Mouse (Mus musculus): ENCODE measurements around the gene Setd2. TPM values are rescaled to one million over a fixed set of nuclear protein-coding genes. Genes with fewer than 3 reads are reported as not detected.

Setd2 gene
- polyA plus RNA-seq, 1 experiment from 2014 or later, result 11.4 TPM

DNA sequence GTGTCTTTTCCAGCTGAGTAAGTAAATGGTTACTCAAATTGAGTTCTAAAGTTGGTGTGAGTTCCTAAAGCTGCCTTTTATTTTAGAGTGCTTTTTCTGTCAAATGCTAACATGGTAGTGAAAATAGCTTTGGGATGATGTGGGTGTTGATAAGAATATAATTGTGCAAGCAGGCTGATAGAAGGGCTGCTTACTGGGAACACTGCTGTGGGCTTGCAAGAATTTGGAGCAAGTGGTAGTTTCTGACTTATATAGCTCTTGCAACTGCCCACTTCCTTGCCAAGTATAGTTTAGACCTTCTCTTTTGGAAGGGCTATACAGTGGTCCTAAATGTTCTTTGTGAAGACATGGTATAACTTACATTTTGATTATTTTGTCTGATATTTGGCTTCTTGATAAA is 6.1 kb downstream of the Setd2 start:
- Histone ChIP-seq H3K4me1 (replicated peaks) (peaks cover 64% of the 10 kb centered on the region), H3K9me3 (replicated peaks) (no peaks in the 10 kb centered on the region), H3K27ac (no peak overlapping the region), H3K36me3 (peaks cover 2% of the 10 kb centered on the region; the same call in 1 of the 2 replicates), H3K4me2 (no peak overlapping the region), H3K9ac (no peak overlapping the region), H3K27me3 (no peaks in the 10 kb centered on the region), H3K4me3 (replicated peaks) (no peak overlapping the region)
- no peak for DNase-seq
- no peak for ATAC-seq (ENCODE audit: low read depth)

GRCm38 (mm10) chr9:110541988-110542387 is 9.6 kb downstream of the Setd2 start:
- Histone ChIP-seq H3K4me2 (no peak overlapping the region), H3K9me3 (replicated peaks) (no peaks in the 10 kb centered on the region), H3K9ac (no peak overlapping the region), H3K36me3 (peaks cover 5% of the 10 kb centered on the region), H3K27me3 (no peaks in the 10 kb centered on the region), H3K4me3 (replicated peaks) (no peak overlapping the region), H3K4me1 (replicated peaks) (peaks cover 33% of the 10 kb centered on the region), H3K27ac (no peak overlapping the region)
- 67% methylated on average over 4 of the region's 4 CpGs for WGBS (ENCODE audit: insufficient replicate concordance)
- DNase-seq (no peak), ATAC-seq (ENCODE audit: low read depth) (no peak)

DNA sequence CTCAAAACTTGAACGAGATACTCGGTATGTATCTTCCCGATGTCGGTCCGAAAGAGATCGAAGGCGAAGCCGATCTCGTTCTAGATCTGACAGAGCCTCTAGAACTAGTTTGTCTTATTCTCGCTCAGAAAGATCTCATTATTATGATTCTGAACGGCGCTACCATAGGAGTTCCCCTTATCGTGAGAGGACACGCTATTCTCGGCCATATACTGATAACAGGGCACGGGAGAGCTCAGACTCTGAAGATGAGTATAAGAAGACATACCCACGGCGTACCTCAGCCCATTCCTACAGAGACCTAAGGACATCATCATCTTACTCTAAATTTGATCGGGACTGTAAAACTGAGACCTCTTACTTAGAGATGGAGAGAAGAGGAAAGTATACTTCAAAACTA is 15.9 kb downstream of the Setd2 start:
- H3K9ac ChIP-seq, result no peak overlapping the region
- no peak overlapping the region for H3K4me3 ChIP-seq (replicated peaks)
- WGBS (ENCODE audit: insufficient replicate concordance), result 78% methylated on average over 19 of the region's 19 CpGs
- H3K27ac ChIP-seq, result no peak overlapping the region
- peaks cover 6% of the 10 kb centered on the region for H3K4me1 ChIP-seq (replicated peaks)
- H3K4me2 ChIP-seq, result no peak overlapping the region
- no peaks in the 10 kb centered on the region for H3K27me3 ChIP-seq
- ATAC-seq (ENCODE audit: low read depth) (peak; percentile 76), DNase-seq (no peak)
- H3K9me3 ChIP-seq (replicated peaks), result no peaks in the 10 kb centered on the region
- peaks cover 60% of the 10 kb centered on the region for H3K36me3 ChIP-seq

- no peak overlapping the region for H3K4me2 ChIP-seq
- H3K9ac ChIP-seq, result no peak overlapping the region
- H3K36me3 ChIP-seq, result peaks cover 77% of the 10 kb centered on the region
- no peak for ATAC-seq (ENCODE audit: low read depth)
- DNase-seq, result no peak
- no peaks in the 10 kb centered on the region for H3K4me1 ChIP-seq (replicated peaks)
- H3K27me3 ChIP-seq, result no peaks in the 10 kb centered on the region
- no peaks in the 10 kb centered on the region for H3K9me3 ChIP-seq (replicated peaks)
- no peak overlapping the region for H3K4me3 ChIP-seq (replicated peaks)
- H3K27ac ChIP-seq, result no peak overlapping the region
These were observed 35.9 kb downstream of the Setd2 start for GRCm38 (mm10) chr9:110568309-110568708.

GRCm38 (mm10) chr9:110582161-110582560 is 49.8 kb downstream of the Setd2 start:
- Histone ChIP-seq H3K4me1 (replicated peaks) (peaks cover 4% of the 10 kb centered on the region), H3K27ac (no peak overlapping the region), H3K27me3 (no peaks in the 10 kb centered on the region), H3K4me3 (replicated peaks) (no peak overlapping the region), H3K4me2 (no peak overlapping the region), H3K9me3 (replicated peaks) (no peaks in the 10 kb centered on the region), H3K9ac (no peak overlapping the region), H3K36me3 (peaks cover 46% of the 10 kb centered on the region)
- DNase-seq (no peak), ATAC-seq (ENCODE audit: low read depth) (no peak)
- 74% methylated on average over 2 of the region's 2 CpGs for WGBS (ENCODE audit: insufficient replicate concordance)

DNA sequence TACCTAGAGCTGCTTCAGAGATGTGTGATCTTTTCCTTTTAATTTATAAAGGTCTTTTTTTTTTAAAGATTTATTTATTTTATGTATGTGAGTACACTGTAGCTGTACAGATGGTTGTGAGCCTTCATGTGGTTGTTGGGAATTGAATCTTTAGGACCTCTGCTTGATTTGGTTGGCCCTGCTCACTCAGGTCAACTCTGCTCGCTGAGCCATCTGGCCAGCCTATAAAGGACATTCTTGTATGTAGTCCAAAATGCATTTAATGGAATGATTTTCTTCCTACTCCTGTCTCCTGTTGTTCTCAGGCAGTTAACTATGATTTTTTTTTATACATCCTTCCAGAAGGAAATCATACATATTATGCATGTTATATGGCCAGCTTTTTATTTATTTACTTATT is 51.1 kb downstream of the Setd2 start:
- H3K9me3 ChIP-seq (replicated peaks), result no peaks in the 10 kb centered on the region
- no peak overlapping the region for H3K27ac ChIP-seq
- WGBS (ENCODE audit: insufficient replicate concordance), result 89% methylated on average over 1 of the region's 1 CpGs
- no peak for ATAC-seq (ENCODE audit: low read depth)
- no peak for DNase-seq
- no peak overlapping the region for H3K4me2 ChIP-seq
- H3K27me3 ChIP-seq, result no peaks in the 10 kb centered on the region
- H3K36me3 ChIP-seq, result peaks cover 40% of the 10 kb centered on the region
- peaks cover 4% of the 10 kb centered on the region for H3K4me1 ChIP-seq (replicated peaks)
- H3K9ac ChIP-seq, result no peak overlapping the region
- no peak overlapping the region for H3K4me3 ChIP-seq (replicated peaks)

- H3K27me3 ChIP-seq, result no peaks in the 10 kb centered on the region
- WGBS (ENCODE audit: insufficient replicate concordance), result 82% methylated on average over 3 of the region's 3 CpGs
- H3K9ac ChIP-seq, result no peak overlapping the region
These were observed 79.1 kb downstream of the Setd2 start for GRCm38 (mm10) chr9:110611471-110611870.

DNA sequence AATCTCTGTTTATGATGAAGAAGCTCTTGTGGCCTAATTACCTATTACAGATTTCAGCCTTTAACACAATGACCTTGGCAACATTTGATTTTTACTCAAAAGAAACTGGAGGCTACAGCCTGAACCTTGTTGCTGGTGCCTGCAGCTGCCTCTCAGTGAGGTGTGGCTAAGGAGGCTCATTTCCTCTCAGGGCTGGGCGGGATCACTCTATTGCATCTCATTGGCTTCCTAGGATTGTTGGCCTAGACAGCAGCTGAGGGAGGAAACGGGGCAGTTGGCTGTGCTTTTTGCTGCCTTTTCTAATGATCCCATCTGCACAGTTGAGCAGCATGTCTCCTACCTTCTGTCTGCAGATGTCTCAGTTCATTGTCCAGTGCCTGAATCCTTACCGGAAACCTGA is 84.7 kb downstream of the Setd2 start:
- DNase-seq, result no peak

More at GRCm38 (mm10) chr9:110611471-110611870, 79.1 kb downstream of the Setd2 start:
- H3K4me3 ChIP-seq (replicated peaks), result no peak overlapping the region
- ATAC-seq (ENCODE audit: low read depth) (no peak), DNase-seq (no peak)
- no peak overlapping the region for H3K4me2 ChIP-seq
- peaks cover 68% of the 10 kb centered on the region for H3K36me3 ChIP-seq
- no peak overlapping the region for H3K27ac ChIP-seq
- peaks cover 8% of the 10 kb centered on the region for H3K4me1 ChIP-seq (replicated peaks)
- no peaks in the 10 kb centered on the region for H3K9me3 ChIP-seq (replicated peaks)

GRCm38 (mm10) chr9:110620180-110620579 is 87.8 kb downstream of the Setd2 start:
- H3K9me3 ChIP-seq (replicated peaks), result no peaks in the 10 kb centered on the region
- no peaks in the 10 kb centered on the region for H3K27me3 ChIP-seq
- H3K27ac ChIP-seq, result no peak overlapping the region
- no peak overlapping the region for H3K9ac ChIP-seq
- DNase-seq (no peak), ATAC-seq (ENCODE audit: low read depth) (no peak)
- H3K4me3 ChIP-seq (replicated peaks), result no peak overlapping the region
- no peak overlapping the region for H3K4me2 ChIP-seq
- H3K36me3 ChIP-seq, result peaks cover 54% of the 10 kb centered on the region
- 88% methylated on average over 7 of the region's 7 CpGs for WGBS (ENCODE audit: insufficient replicate concordance)
- H3K4me1 ChIP-seq (replicated peaks), result peaks cover 33% of the 10 kb centered on the region

More for the DNA sequence above, 84.7 kb downstream of the Setd2 start:
- ATAC-seq (ENCODE audit: low read depth), result no peak
- 83% methylated on average over 3 of the region's 3 CpGs for WGBS (ENCODE audit: insufficient replicate concordance)
- H3K4me2 ChIP-seq, result no peak overlapping the region
- H3K9me3 ChIP-seq (replicated peaks), result no peaks in the 10 kb centered on the region
- no peak overlapping the region for H3K4me3 ChIP-seq (replicated peaks)
- no peaks in the 10 kb centered on the region for H3K27me3 ChIP-seq
- H3K36me3 ChIP-seq, result peaks cover 75% of the 10 kb centered on the region
- no peak overlapping the region for H3K27ac ChIP-seq
- no peak overlapping the region for H3K9ac ChIP-seq
- H3K4me1 ChIP-seq (replicated peaks), result peaks cover 15% of the 10 kb centered on the region

- Histone ChIP-seq H3K27ac (no peak overlapping the region), H3K4me3 (replicated peaks) (no peak overlapping the region), H3K4me1 (replicated peaks) (peaks cover 35% of the 10 kb centered on the region), H3K27me3 (no peaks in the 10 kb centered on the region), H3K36me3 (peaks cover 49% of the 10 kb centered on the region), H3K9me3 (replicated peaks) (no peaks in the 10 kb centered on the region), H3K9ac (no peak overlapping the region), H3K4me2 (no peak overlapping the region)
- WGBS (ENCODE audit: insufficient replicate concordance), result 86% methylated on average over 7 of the region's 7 CpGs
- ATAC-seq (ENCODE audit: low read depth), result no peak
- DNase-seq, result no peak
These were observed 88.3 kb downstream of the Setd2 start for GRCm38 (mm10) chr9:110620685-110621084.

GRCm38 (mm10) chr9:110622621-110623219 is 90.3 kb downstream of the Setd2 start:
- Histone ChIP-seq H3K9me3 (replicated peaks) (no peaks in the 10 kb centered on the region), H3K9ac (no peak overlapping the region), H3K36me3 (peaks cover 45% of the 10 kb centered on the region), H3K4me2 (no peak overlapping the region), H3K4me3 (replicated peaks) (no peak overlapping the region), H3K4me1 (replicated peaks) (peaks cover 22% of the 10 kb centered on the region), H3K27ac (no peak overlapping the region), H3K27me3 (no peaks in the 10 kb centered on the region)
- DNase-seq, result no peak
- WGBS (ENCODE audit: insufficient replicate concordance), result 73% methylated on average over 12 of the region's 12 CpGs
- no peak for ATAC-seq (ENCODE audit: low read depth)

DNA sequence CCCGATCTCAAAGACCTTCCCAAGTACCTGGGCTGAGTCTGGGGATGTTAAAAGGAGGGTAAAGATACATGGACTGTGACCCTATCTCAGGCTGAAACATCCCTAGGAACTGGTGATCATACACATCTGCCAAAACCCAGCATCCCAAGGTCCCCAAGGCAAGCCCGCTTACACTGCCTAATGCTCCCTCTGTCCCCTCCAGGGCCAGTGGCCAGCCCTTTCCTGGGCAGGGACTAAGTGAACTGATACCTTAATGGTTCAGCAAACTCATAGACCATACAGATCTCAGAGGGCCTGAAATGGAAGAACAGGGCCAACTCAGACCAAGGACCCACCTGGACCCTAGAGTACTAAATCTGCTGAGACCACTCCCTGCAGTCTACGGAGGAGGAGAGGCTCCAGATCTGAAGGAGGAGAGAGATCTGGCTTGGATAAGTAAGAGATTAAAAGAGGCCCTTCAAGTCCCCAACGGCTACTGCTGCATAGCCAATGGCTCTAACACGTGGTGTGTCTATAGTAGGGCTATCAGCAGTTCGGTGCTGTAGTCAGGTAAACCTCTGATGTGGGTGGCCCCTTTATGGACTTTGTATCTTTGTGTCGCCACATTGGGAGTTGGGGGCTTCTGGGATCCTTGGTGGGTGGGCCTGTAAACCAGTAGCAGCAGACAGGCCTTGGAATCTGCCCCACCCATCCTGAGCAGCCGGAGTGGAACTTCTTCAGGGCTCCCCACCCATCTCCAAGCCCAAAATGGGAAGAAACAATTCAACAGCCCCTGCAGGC is 91.2 kb downstream of the Setd2 start:
- peaks cover 44% of the 10 kb centered on the region for H3K36me3 ChIP-seq
- peak overlapping the region; percentile 97 for H3K4me2 ChIP-seq
- H3K4me3 ChIP-seq (replicated peaks), result peak overlapping the region; percentile 65
- no peak overlapping the region for H3K27ac ChIP-seq
- DNase-seq (no peak), ATAC-seq (ENCODE audit: low read depth) (no peak)
- no peaks in the 10 kb centered on the region for H3K27me3 ChIP-seq
- 52% methylated on average over 8 of the region's 8 CpGs for WGBS (ENCODE audit: insufficient replicate concordance)
- peak overlapping the region; percentile 72 for H3K9ac ChIP-seq
- peaks cover 22% of the 10 kb centered on the region for H3K4me1 ChIP-seq (replicated peaks)
- no peaks in the 10 kb centered on the region for H3K9me3 ChIP-seq (replicated peaks)

Measured in liver, embryonic 13.5 days (tissue).